Mouse (Mus musculus) lung, postnatal 0 days (tissue): ENCODE data around the gene 4930404N11Rik.

ENCODE experiments used
- CTCF ChIP-seq: IDR thresholded peaks from 2 replicates; pipeline ENCODE4 v1.5.1; 2016; ENCODE audit warnings: antibody characterized with exemption, mild to moderate bottlenecking
- EP300 ChIP-seq: IDR thresholded peaks from 2 replicates; pipeline ENCODE4 v1.6.1; 2016; ENCODE audit warnings: antibody characterized with exemption, mild to moderate bottlenecking, control low read depth

DNA sequence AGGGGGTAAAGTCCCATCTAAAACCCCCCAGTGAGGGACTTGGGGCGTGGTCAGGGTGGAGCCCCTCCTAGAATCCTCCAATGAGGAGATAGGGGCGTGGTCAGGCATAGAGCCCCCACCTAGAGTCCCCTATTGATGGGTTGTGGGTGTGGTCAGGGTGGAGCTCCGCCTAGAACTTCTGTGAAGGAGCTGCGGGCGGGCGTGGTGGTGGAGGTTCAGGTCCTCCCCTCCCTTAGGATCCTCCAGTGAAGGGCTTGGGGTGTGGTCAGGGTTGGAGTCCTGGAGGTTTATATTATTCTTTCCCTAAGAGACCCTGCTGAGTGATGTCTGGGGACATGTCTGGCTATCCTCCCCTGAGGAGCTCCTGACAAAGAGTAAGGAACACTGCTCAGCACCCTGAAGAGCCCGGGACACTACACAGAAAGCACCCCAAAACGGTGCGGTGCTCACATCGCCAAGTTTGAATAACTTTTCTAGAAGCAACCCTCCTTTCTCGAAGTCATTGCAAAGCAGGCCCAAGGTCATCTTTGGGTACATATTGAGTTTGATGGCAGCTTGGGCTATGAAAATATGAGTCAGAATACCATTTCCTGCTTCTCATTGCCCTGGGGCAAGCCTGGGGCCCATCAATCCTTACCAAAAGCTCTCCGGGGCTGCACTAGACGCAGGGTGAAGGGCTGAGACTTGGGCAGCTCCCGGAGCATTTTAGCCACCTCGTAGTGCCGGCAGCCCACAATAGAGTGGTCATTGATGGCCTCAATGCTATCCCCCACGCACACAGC, 24.9 kb downstream of the 4930404N11Rik start:
- TF ChIP-seq CTCF: no peak
- TF ChIP-seq EP300: no peak
